Mouse (Mus musculus): ENCODE results near the gene Gm20873.
"Not testable (repeated sequence)": the region's sequence is repeated elsewhere in the genome, so short reads cannot be mapped to it uniquely, and the experiment has no call there.

Gene Gm20873

GRCm38 (mm10) chrY:6266798-6267197 is at the start of gene Gm20873:
Gene Gm20873 (plus strand): TSS chrY:6267098.
- DNase-seq: not testable (repeated sequence)

GRCm38 (mm10) chrY:6237895-6238294 is 29.0 kb upstream of the Gm20873 start, which contains the start of gene Gm21746:
Gene Gm21746 (minus strand): TSS chrY:6237995.
- not testable (repeated sequence) for DNase-seq
